Mouse (Mus musculus) gastrocnemius, adult 18-20 months (tissue): ENCODE measurements at regions not wholly inside any gene's neighbourhood (a gene's known extent, or its start where the extent isn't known, plus 50 kb on each side); places are given as distances from the start of the nearest gene placed in this dataset.
"Not testable (repeated sequence)": the region's sequence is repeated elsewhere in the genome, so short reads cannot be mapped to it uniquely, and the experiment has no call there.

ENCODE experiments used
- DNase-seq: peaks from one replicate; pipeline ENCODE4 v3.0.0; 2021; ENCODE audit warnings: low spot score

- DNase-seq, result no peak
These were observed 706.4 kb upstream of the Rag2 start for GRCm38 (mm10) chr2:100918122-100918521.

- no peak for DNase-seq
These were observed 704.8 kb upstream of the Rag2 start for GRCm38 (mm10) chr2:100919537-100920212.

GRCm38 (mm10) chr2:100948632-100949031, 675.9 kb upstream of the Rag2 start:
- DNase-seq, result not testable (repeated sequence)

- no peak for DNase-seq
These were observed 665.1 kb upstream of the Rag2 start for GRCm38 (mm10) chr2:100959412-100959811.

GRCm38 (mm10) chr2:100964584-100964983, 659.9 kb upstream of the Rag2 start:
- DNase-seq, result no peak

GRCm38 (mm10) chr2:100977202-100977601, 647.3 kb upstream of the Rag2 start:
- DNase-seq, result no peak

GRCm38 (mm10) chr2:100982362-100982761, 642.2 kb upstream of the Rag2 start:
- DNase-seq, result no peak

- no peak for DNase-seq
These were observed 609.2 kb upstream of the Rag2 start for GRCm38 (mm10) chr2:101015353-101015752.

- no peak for DNase-seq
These were observed 605.1 kb upstream of the Rag2 start for GRCm38 (mm10) chr2:101019384-101019783.

- DNase-seq, result no peak
These were observed 603.0 kb upstream of the Rag2 start for GRCm38 (mm10) chr2:101021515-101021914.

GRCm38 (mm10) chr2:101043050-101043449, 581.5 kb upstream of the Rag2 start:
- DNase-seq, result no peak

GRCm38 (mm10) chr2:101062939-101063338, 561.6 kb upstream of the Rag2 start:
- DNase-seq, result no peak

GRCm38 (mm10) chr2:101074990-101075389, 549.5 kb upstream of the Rag2 start:
- DNase-seq, result no peak

- no peak for DNase-seq
These were observed 544.3 kb upstream of the Rag2 start for GRCm38 (mm10) chr2:101080231-101080630.

GRCm38 (mm10) chr2:101083813-101084212, 540.7 kb upstream of the Rag2 start:
- no peak for DNase-seq

- DNase-seq, result no peak
These were observed 539.9 kb upstream of the Rag2 start for GRCm38 (mm10) chr2:101084648-101085047.

- DNase-seq, result no peak
These were observed 517.2 kb upstream of the Rag2 start for GRCm38 (mm10) chr2:101107183-101107872.

- no peak for DNase-seq
These were observed 487.7 kb upstream of the Rag2 start for GRCm38 (mm10) chr2:101136867-101137266.

GRCm38 (mm10) chr2:101139931-101140330, 484.6 kb upstream of the Rag2 start:
- DNase-seq, result no peak

GRCm38 (mm10) chr2:101156755-101157271, 467.7 kb upstream of the Rag2 start:
- DNase-seq, result no peak

- DNase-seq, result peak; percentile 1
These were observed 465.2 kb upstream of the Rag2 start for GRCm38 (mm10) chr2:101159276-101159675.

GRCm38 (mm10) chr2:101165942-101166341, 458.6 kb upstream of the Rag2 start:
- DNase-seq, result no peak

GRCm38 (mm10) chr2:101172806-101173205, 451.7 kb upstream of the Rag2 start:
- DNase-seq, result no peak
